Mouse (Mus musculus): ENCODE data around the gene Gzma.

Gene Gzma

GRCm38 (mm10) chr13:113046211-113046883, 54.4 kb downstream of the Gzma start, which contains the start of gene Gpx8:
Gpx8 (minus strand) TSS chr13:113046410.
- DNase-seq (ENCODE audit: low spot score in 2 of 2), result no peak

GRCm38 (mm10) chr13:113045458-113046110, 55.2 kb downstream of the Gzma start:
- DNase-seq (ENCODE audit: low spot score in 2 of 2), result no peak

GRCm38 (mm10) chr13:113044876-113045275, 55.9 kb downstream of the Gzma start:
- DNase-seq (ENCODE audit: low spot score in 2 of 2), result no peak
